Mouse (Mus musculus): ENCODE data around the gene Pex14.
"Not testable (repeated sequence)": the region's sequence is repeated elsewhere in the genome, so short reads cannot be mapped to it uniquely, and the experiment has no call there.

The Pex14 gene

GRCm38 (mm10) chr4:149103875-149104561 lies 4.3 kb upstream of the Pex14 start, which contains the start of gene Dffa:
Gene Dffa, plus strand, starts transcription at chr4:149104146.
- DNase-seq (ENCODE audit: low read depth, low spot score), result peak; percentile 94

GRCm38 (mm10) chr4:149101456-149101855 lies 1.8 kb upstream of the Pex14 start:
- no peak for DNase-seq (ENCODE audit: low read depth, low spot score)

GRCm38 (mm10) chr4:149100449-149100848 lies 773 bp upstream of the Pex14 start:
- DNase-seq (ENCODE audit: low read depth, low spot score), result not testable (repeated sequence)

GRCm38 (mm10) chr4:149098571-149098970 lies 1.1 kb downstream of the Pex14 start:
- peak; percentile 55 for DNase-seq (ENCODE audit: low read depth, low spot score)

- no peak for DNase-seq (ENCODE audit: low read depth, low spot score)
Measured at GRCm38 (mm10) chr4:149097956-149098355, 1.7 kb downstream of the Pex14 start.

GRCm38 (mm10) chr4:149091364-149091763 lies 8.3 kb downstream of the Pex14 start:
- DNase-seq (ENCODE audit: low read depth, low spot score), result no peak

- no peak for DNase-seq (ENCODE audit: low read depth, low spot score)
Measured at GRCm38 (mm10) chr4:149085381-149085780, 14.3 kb downstream of the Pex14 start.

- DNase-seq (ENCODE audit: low read depth, low spot score), result no peak
Measured at GRCm38 (mm10) chr4:149081528-149081927, 18.1 kb downstream of the Pex14 start.

GRCm38 (mm10) chr4:149080111-149080510 lies 19.6 kb downstream of the Pex14 start:
- no peak for DNase-seq (ENCODE audit: low read depth, low spot score)

GRCm38 (mm10) chr4:149079629-149080028 lies 20.0 kb downstream of the Pex14 start:
- no peak for DNase-seq (ENCODE audit: low read depth, low spot score)

- DNase-seq (ENCODE audit: low read depth, low spot score), result no peak
Measured at GRCm38 (mm10) chr4:149078261-149078660, 21.4 kb downstream of the Pex14 start.

- peak; percentile 93 for DNase-seq (ENCODE audit: low read depth, low spot score)
Measured at GRCm38 (mm10) chr4:149075871-149076575, 23.7 kb downstream of the Pex14 start.

- no peak for DNase-seq (ENCODE audit: low read depth, low spot score)
Measured at GRCm38 (mm10) chr4:149075073-149075472, 24.6 kb downstream of the Pex14 start.

- peak; percentile 59 for DNase-seq (ENCODE audit: low read depth, low spot score)
Measured at GRCm38 (mm10) chr4:149066672-149067551, 32.8 kb downstream of the Pex14 start.

- no peak for DNase-seq (ENCODE audit: low read depth, low spot score)
Measured at GRCm38 (mm10) chr4:149064061-149064854, 35.4 kb downstream of the Pex14 start.

GRCm38 (mm10) chr4:149062406-149063318 lies 37.0 kb downstream of the Pex14 start:
- DNase-seq (ENCODE audit: low read depth, low spot score), result no peak

GRCm38 (mm10) chr4:149061432-149061718 lies 38.3 kb downstream of the Pex14 start:
- DNase-seq (ENCODE audit: low read depth, low spot score), result no peak

GRCm38 (mm10) chr4:149060621-149061431 lies 38.9 kb downstream of the Pex14 start:
- peak; percentile 96 for DNase-seq (ENCODE audit: low read depth, low spot score)

GRCm38 (mm10) chr4:149059713-149060112 lies 40.0 kb downstream of the Pex14 start:
- peak; percentile 56 for DNase-seq (ENCODE audit: low read depth, low spot score)

GRCm38 (mm10) chr4:149058298-149058697 lies 41.4 kb downstream of the Pex14 start:
- DNase-seq (ENCODE audit: low read depth, low spot score), result no peak

All from A20 (cell line).